Mouse (Mus musculus): ENCODE results near the gene Gm10772. TPM values are rescaled to one million over a fixed set of nuclear protein-coding genes. Genes with fewer than 3 reads are reported as not detected.
"Not testable (repeated sequence)": the region's sequence is repeated elsewhere in the genome, so short reads cannot be mapped to it uniquely, and the experiment has no call there.

Gene Gm10772
- not detected in 2 replicates for polyA plus RNA-seq (2012; rRNA removed)

DNA sequence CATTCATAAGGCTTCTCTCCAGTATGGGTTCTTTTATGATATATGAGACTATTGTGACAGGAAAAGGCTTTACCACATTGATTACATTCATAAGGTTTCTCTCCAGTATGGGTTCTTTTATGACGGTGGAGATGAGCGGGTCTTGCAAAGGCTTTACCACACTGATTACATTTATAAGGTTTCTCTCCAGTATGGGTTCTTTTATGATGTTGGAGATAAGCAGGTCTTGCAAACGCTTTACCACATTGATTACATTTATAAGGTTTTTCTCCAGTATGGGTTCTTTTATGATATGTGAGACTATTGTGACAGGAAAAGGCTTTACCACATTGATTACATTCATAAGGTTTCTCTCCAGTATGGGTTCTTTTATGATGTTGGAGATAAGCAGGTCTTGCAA, at the start of gene Gm10772:
Gm10772 (minus strand) TSS at position 101 of the 400 bp plus-strand sequence.
- DNase-seq (ENCODE audit: low read depth in 1 of 2, low spot score in 2 of 2); H3K27me3 ChIP-seq (ENCODE audit: control insufficient read depth, insufficient read depth, low read length); H3K4me1 ChIP-seq (ENCODE audit: control insufficient read depth, insufficient read depth, insufficient read length); H3K36me3 ChIP-seq (ENCODE audit: control insufficient read depth, insufficient read depth, low read length); H3K4me3 ChIP-seq (ENCODE audit: extremely low read depth, insufficient read depth, insufficient read length); H3K27ac ChIP-seq (ENCODE audit: insufficient read depth, low read length): not testable (repeated sequence)
- no CpG with 5 or more reads among the region's 3 CpGs for WGBS

DNA sequence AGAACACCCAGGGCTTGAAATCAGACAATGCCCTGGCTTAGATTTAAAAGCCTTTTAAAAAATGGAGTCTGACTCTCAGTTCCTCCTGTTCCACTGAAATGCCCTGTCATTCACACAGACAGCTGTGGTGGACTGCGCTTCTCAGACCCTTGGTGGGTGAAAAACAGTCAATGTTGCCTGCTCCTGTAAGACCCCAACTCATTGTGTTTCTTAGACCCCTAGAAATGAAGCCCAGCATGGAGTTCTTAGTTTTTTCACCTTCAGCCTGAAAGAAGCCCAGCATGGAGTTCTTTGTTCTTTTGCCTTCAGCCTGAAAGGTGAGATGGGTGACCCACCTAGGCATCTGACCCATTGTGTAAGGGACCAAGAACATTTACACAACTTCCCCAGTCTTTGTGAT, 36.5 kb upstream of the Gm10772 start:
- H3K4me3 ChIP-seq (ENCODE audit: extremely low read depth, insufficient read depth, insufficient read length); H3K4me1 ChIP-seq (ENCODE audit: control insufficient read depth, insufficient read depth, insufficient read length); H3K27ac ChIP-seq (ENCODE audit: insufficient read depth, low read length); H3K27me3 ChIP-seq (ENCODE audit: control insufficient read depth, insufficient read depth, low read length); DNase-seq (ENCODE audit: low read depth in 1 of 2, low spot score in 2 of 2); H3K36me3 ChIP-seq (ENCODE audit: control insufficient read depth, insufficient read depth, low read length): not testable (repeated sequence)
- WGBS, result no CpG with 5 or more reads among the region's 1 CpGs

DNA sequence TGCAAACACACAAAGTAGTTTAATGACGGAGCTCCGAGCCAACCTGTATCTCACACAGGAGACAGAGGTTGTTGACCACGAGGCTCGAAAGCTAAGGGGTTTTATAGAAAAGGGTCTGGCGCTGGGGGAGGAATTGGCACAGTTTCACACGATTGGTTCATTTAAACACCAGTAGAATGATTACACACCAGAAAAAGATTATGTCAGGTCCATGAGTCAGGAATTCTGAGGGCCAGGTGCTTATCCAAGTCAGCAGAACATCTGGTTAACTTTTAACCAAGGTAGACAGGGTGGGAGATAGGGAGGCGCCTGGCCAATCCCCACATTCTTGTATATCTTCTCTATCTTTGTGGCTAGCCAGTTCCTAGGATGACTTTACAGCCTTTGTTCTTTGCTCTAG, 35.8 kb upstream of the Gm10772 start:
- H3K27me3 ChIP-seq (ENCODE audit: control insufficient read depth, insufficient read depth, low read length); H3K36me3 ChIP-seq (ENCODE audit: control insufficient read depth, insufficient read depth, low read length); H3K4me1 ChIP-seq (ENCODE audit: control insufficient read depth, insufficient read depth, insufficient read length); DNase-seq (ENCODE audit: low read depth in 1 of 2, low spot score in 2 of 2); H3K4me3 ChIP-seq (ENCODE audit: extremely low read depth, insufficient read depth, insufficient read length); H3K27ac ChIP-seq (ENCODE audit: insufficient read depth, low read length): not testable (repeated sequence)
- WGBS, result 91% methylated on average over 4 of the region's 7 CpGs

DNA sequence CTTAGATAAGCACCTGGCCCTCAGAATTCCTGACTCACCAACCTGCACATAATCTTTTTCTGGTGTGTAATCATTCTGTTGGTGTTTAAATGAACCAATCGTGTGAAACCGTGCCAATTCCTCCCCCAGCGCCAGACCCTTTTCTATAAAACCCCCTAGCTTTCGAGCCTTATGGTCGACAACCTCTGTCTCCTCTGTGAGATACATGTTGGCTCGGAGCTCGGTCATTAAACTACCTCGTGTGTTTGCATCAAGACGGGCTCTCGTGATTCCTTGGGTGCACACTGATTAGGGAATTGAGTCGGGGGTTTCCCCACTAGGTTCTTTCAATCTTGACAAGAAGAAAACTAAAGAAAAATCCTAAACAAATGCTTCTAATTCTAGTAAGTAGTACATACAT, 13.0 kb downstream of the Gm10772 start:
- Histone ChIP-seq H3K4me3 (ENCODE audit: extremely low read depth, insufficient read depth, insufficient read length) (no peak overlapping the region), H3K36me3 (ENCODE audit: control insufficient read depth, insufficient read depth, low read length) (no peaks in the 10 kb centered on the region), H3K27me3 (ENCODE audit: control insufficient read depth, insufficient read depth, low read length) (no peaks in the 10 kb centered on the region), H3K4me1 (ENCODE audit: control insufficient read depth, insufficient read depth, insufficient read length) (no peaks in the 10 kb centered on the region), H3K27ac (ENCODE audit: insufficient read depth, low read length) (no peak overlapping the region)
- no CpG with 5 or more reads among the region's 11 CpGs for WGBS
- DNase-seq (ENCODE audit: low read depth in 1 of 2, low spot score in 2 of 2), result no peak
- no peak for TF ChIP-seq POLR2A (IDR thresholded peaks at IDR 0.05; ENCODE audit: low read depth, low read length)
- TF ChIP-seq CTCF (IDR thresholded peaks at IDR 0.05; ENCODE audit: extremely low read depth, insufficient read depth, insufficient read length, insufficient replicate concordance), result no peak

DNA sequence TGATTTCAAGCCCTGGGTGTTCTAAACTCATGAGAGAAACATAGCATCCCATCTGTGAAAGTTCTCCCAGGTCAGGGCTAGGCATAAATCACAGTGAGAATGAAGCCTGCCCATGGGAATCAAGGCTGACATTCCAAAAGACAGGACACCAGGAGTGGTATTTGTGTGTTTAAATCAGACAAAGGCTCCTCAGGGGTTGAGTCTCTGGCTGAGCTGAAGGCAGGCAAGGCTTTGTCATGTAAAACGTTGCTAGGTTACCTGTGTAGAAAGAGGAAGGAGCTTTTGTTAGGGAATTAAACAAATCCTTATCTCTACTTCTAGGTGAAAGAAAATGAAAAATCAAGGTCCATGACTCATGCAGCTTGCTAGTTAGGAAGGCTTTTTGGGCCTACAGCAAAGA, 13.6 kb downstream of the Gm10772 start:
- DNase-seq (ENCODE audit: low read depth in 1 of 2, low spot score in 2 of 2); H3K27ac ChIP-seq (ENCODE audit: insufficient read depth, low read length); H3K4me1 ChIP-seq (ENCODE audit: control insufficient read depth, insufficient read depth, insufficient read length); H3K36me3 ChIP-seq (ENCODE audit: control insufficient read depth, insufficient read depth, low read length); H3K27me3 ChIP-seq (ENCODE audit: control insufficient read depth, insufficient read depth, low read length); H3K4me3 ChIP-seq (ENCODE audit: extremely low read depth, insufficient read depth, insufficient read length): not testable (repeated sequence)
- WGBS, result no CpG with 5 or more reads among the region's 1 CpGs

DNA sequence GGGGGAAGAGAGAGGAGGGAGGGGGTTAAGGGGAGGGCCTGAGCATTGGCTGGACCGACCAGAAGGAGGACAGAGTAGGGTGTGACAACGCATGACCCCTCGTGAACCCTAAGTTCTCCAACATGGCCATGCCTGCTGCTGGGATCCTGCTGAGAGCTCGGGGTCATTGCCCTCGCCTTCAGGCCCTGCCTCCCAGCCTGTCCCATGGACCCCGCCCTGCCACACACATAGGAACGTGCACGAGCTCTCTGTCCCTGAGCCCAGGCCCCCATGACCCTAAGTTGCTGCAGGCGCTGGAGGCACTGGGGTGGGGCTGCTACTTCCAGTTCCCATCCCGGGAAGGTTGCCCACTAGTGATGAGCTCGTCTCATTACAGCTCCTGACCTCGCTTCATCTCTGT, 48.2 kb downstream of the Gm10772 start:
- 89% methylated on average over 6 of the region's 12 CpGs for WGBS

More for the DNA sequence above, 48.2 kb downstream of the Gm10772 start:
- H3K4me1 ChIP-seq (ENCODE audit: control insufficient read depth, insufficient read depth, insufficient read length); H3K27me3 ChIP-seq (ENCODE audit: control insufficient read depth, insufficient read depth, low read length); H3K4me3 ChIP-seq (ENCODE audit: extremely low read depth, insufficient read depth, insufficient read length); H3K27ac ChIP-seq (ENCODE audit: insufficient read depth, low read length); DNase-seq (ENCODE audit: low read depth in 1 of 2, low spot score in 2 of 2); H3K36me3 ChIP-seq (ENCODE audit: control insufficient read depth, insufficient read depth, low read length): not testable (repeated sequence)

Other genes with a start within 250 kb of the Gm10772 start
- gene Gm10324, start 108.0 kb downstream of the Gm10772 start, polyA plus RNA-seq (2012; rRNA removed), result not detected in 2 replicates
- gene 2410141K09Rik, start 213.5 kb upstream of the Gm10772 start, polyA plus RNA-seq (2012; rRNA removed), result not detected in 2 replicates

Data from spleen, adult 2 months (tissue).